Mouse (Mus musculus) embryonic facial prominence, embryonic 11.5 days (tissue): ENCODE results near the gene Adamtsl4. TPM values are rescaled to one million over a fixed set of nuclear protein-coding genes. Genes with fewer than 3 reads are reported as not detected.

Source experiments
- ATAC-seq: fragments of 200-750 bp; cut with Nextera tagmentation; replicated peaks from 2 replicates; pipeline ENCODE4 v1.8.0; 2017; ENCODE audit warnings: low read depth; ENCODE audit not compliant: insufficient number of reproducible peaks, low FRiP score, low TSS enrichment
- DNase-seq: peaks from one replicate; pipeline ENCODE4 v3.0.0-alpha.2; 2015; ENCODE audit warnings: low spot score
- H3K27ac ChIP-seq: fragments of 300-500 bp; sonication (generic); replicated peaks from 2 replicates; pipeline ENCODE4 v1.5.1; 2014; ENCODE audit warnings: mild to moderate bottlenecking, low read depth, low read length, control low read depth
- H3K27me3 ChIP-seq: fragments of 300-500 bp; sonication (generic); 2 replicates; pipeline ENCODE4 v1.6.1; 2014; ENCODE audit warnings: mild to moderate bottlenecking, low read length, moderate library complexity, mixed read lengths; ENCODE audit not compliant: control insufficient read depth, insufficient read depth
- H3K36me3 ChIP-seq: fragments of 300-500 bp; sonication (generic); replicated peaks from 2 replicates; pipeline ENCODE4 v1.6.1; 2014; ENCODE audit warnings: low read depth, mild to moderate bottlenecking, low read length, moderate library complexity, mixed read lengths; ENCODE audit not compliant: control insufficient read depth, insufficient read depth
- H3K4me1 ChIP-seq: fragments of 300-500 bp; sonication (generic); 2 replicates; pipeline ENCODE4 v1.6.1; 2014; ENCODE audit warnings: low read length, mixed read lengths; ENCODE audit not compliant: control insufficient read depth, insufficient read depth
- H3K4me2 ChIP-seq: fragments of 300-500 bp; sonication (generic); 2 replicates; pipeline ENCODE4 v1.6.1; 2014; ENCODE audit warnings: low read depth, mild to moderate bottlenecking, control low read depth, low read length, moderate library complexity
- H3K4me3 ChIP-seq: fragments of 300-500 bp; sonication (generic); 2 replicates; pipeline ENCODE4 v1.5.1; 2014; ENCODE audit warnings: low read depth, low read length, control low read depth
- H3K9ac ChIP-seq: fragments of 300-500 bp; sonication (generic); replicated peaks from 2 replicates; pipeline ENCODE4 v1.6.1; 2014; ENCODE audit warnings: mild to moderate bottlenecking, control low read depth, low read length
- H3K9me3 ChIP-seq: fragments of 300-500 bp; sonication (generic); replicated peaks from 2 replicates; pipeline ENCODE4 v1.6.1; 2016; ENCODE audit warnings: mild to moderate bottlenecking, low read length, inconsistent platforms, mixed read lengths; ENCODE audit not compliant: control insufficient read depth
- WGBS: fragments of 180-500 bp; shearing (Covaris S2); extraction: QIAGEN DNeasy Blood & Tissue Kit; methylation state at CpG from one replicate; pipeline ENCODE4 v1.1.7; 2014; 5-methylcytosine and 5-hydroxymethylcytosine counted together
- polyA plus RNA-seq: library from polyadenylated mRNA; unstranded; fragments of >200 nt; fragmentation: Nextera tagmentation; extraction: Ambion mirVana; gene quantifications from 2 replicates; pipeline ENCODE4 v1.2.1, GENCODE M21; 2014

Adamtsl4 gene
- polyA plus RNA-seq, 1 experiment from 2014 or later: 0.55 TPM

DNA sequence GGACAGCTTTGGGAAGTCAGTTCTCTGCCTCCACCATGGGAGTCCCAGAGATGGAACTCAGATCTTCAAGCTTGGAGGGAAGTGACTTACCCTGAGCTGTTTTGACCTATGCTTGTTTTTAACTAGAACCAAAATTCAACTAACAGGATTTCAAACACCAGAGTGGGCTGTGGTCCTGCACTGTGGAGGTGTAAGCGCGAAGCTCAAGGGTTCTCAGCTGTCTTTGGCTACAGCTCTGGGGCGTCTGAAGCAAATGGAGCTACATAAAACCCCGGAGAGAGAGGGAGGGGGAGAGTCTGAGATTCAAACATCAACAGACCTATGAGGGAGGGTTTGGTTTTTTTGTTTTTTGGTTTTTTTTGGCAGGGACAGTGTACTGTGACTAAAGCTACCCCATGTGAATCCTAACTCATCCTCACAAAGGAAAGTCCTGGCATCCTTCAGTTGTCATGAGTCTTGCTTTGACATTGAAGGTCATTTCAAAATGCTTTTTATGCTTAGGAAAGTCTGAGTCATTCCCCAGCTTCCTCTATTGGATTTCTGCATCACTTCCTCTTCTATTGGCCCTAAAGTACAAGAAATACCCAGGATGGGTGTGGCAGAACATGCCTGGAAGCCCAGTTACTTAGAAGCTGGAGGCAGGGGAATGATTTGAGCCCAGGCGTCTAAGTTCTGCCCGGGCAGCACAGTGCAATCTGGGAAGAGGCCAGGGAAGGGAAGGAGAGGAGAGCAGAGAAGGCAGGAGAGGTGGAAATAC lies 37.3 kb downstream of the Adamtsl4 start:
- H3K4me1 ChIP-seq: 0 out of 2 replicates have a peak, but pooled peaks cover 2% of the 10 kb centered on the region
- H3K36me3 ChIP-seq: no peaks in the 10 kb centered on the region
- no peak overlapping the region for H3K4me2 ChIP-seq
- no peak overlapping the region for H3K27ac ChIP-seq
- 76% methylated on average over 6 of the region's 6 CpGs for WGBS
- H3K9ac ChIP-seq: no peak overlapping the region
- no peaks in the 10 kb centered on the region for H3K9me3 ChIP-seq
- H3K27me3 ChIP-seq: no peaks in the 10 kb centered on the region
- no peak overlapping the region for H3K4me3 ChIP-seq
- no peak for ATAC-seq
- DNase-seq: no peak

DNA sequence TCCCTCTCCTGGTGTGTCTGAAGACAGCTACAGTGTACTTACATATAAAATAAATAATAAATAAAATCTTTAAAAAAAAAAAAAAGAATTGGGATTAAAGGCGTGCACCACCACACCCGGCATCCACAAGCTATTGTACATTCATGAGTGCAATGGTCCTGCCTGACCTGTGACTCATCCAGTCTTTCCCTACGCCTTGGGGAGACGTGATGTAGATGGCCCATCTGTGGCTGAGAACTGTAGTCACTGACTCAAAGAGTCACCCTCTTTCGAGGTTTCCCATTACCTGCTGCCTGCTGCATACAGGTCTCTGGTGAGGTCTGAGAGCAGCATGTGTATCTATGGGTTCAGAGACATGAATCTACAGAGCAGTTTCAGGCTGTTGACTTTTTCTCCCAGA lies 39.7 kb downstream of the Adamtsl4 start:
- H3K9me3 ChIP-seq: no peaks in the 10 kb centered on the region
- no peak overlapping the region for H3K27ac ChIP-seq
- H3K27me3 ChIP-seq: no peaks in the 10 kb centered on the region
- H3K4me2 ChIP-seq: no peak overlapping the region
- no peaks in the 10 kb centered on the region for H3K4me1 ChIP-seq
- no peak for DNase-seq
- H3K9ac ChIP-seq: no peak overlapping the region
- ATAC-seq: no peak
- 97% methylated on average over 5 of the region's 5 CpGs for WGBS
- no peaks in the 10 kb centered on the region for H3K36me3 ChIP-seq
- no peak overlapping the region for H3K4me3 ChIP-seq

DNA sequence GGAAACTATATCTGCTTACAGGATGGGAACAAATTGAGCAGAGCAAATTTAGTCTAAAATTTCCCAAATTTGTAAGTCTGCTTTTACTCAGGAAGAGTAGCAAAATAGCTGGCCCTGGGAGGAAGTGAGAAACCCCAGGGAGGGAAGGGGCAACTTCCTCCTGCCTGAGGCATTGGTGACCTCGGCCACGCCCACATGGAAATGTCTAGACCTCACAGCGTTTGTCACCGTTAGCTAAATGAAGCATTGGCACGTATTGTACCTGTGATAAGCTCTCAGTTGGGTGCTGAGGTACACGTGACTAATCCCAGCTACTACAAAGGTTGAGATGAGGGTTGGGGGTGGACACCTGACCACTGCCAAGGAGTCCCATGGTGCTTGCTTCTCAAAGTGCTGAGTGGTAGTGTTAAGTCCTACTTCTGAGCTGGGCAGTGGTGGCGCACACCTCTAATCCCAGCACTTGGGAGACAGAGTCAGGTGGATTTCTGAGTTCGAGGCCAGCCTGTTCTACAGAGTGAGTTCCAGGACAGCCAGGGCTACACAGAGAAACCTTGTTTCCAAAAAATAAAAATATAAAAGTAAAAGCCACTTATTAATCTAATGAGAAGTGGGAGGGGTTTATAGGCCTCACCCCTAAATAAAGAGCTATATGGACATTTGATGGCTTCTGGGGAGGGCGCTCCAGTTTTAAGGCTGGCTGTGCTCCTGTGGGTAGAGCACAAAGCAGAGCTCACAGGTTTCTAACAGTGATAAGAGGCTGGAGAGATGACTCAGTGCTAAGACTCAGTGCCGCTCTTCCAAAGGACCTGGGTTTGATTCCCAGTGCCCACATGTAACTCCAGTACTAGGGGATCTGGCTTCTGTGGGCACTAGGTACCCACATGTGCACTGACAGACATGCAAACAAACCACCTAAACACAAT lies 42.1 kb downstream of the Adamtsl4 start:
- Histone ChIP-seq H3K36me3 (no peaks in the 10 kb centered on the region), H3K4me3 (no peak overlapping the region), H3K9me3 (no peaks in the 10 kb centered on the region), H3K4me1 (no peaks in the 10 kb centered on the region), H3K27me3 (no peaks in the 10 kb centered on the region), H3K27ac (no peak overlapping the region), H3K4me2 (no peak overlapping the region), H3K9ac (no peak overlapping the region)
- DNase-seq (no peak), ATAC-seq (no peak)
- 61% methylated on average over 10 of the region's 10 CpGs for WGBS

DNA sequence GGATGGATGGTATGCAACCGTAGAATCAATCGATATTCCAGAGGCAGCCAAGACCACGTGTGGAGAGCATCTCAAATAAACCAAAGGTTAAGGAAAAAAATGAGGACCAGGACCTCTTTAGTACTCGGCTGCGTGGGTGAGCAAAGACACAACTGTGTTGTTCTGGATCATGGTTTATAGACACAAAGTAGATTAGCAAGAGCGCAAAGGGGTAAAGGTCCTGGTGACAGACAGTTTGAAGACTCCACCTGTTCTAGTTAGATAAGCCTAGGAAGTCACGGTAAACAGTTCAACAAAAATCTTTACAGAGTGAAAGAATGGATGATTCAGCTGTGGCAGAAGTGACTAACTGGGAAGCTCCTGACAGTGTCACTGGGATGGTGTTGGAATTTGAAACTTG lies 44.6 kb downstream of the Adamtsl4 start:
- Histone ChIP-seq H3K27me3 (no peaks in the 10 kb centered on the region), H3K9ac (no peak overlapping the region), H3K4me1 (no peaks in the 10 kb centered on the region), H3K36me3 (no peaks in the 10 kb centered on the region), H3K4me3 (no peak overlapping the region), H3K4me2 (no peak overlapping the region), H3K27ac (no peak overlapping the region), H3K9me3 (no peaks in the 10 kb centered on the region)
- ATAC-seq (no peak), DNase-seq (no peak)
- 90% methylated on average over 7 of the region's 7 CpGs for WGBS

DNA sequence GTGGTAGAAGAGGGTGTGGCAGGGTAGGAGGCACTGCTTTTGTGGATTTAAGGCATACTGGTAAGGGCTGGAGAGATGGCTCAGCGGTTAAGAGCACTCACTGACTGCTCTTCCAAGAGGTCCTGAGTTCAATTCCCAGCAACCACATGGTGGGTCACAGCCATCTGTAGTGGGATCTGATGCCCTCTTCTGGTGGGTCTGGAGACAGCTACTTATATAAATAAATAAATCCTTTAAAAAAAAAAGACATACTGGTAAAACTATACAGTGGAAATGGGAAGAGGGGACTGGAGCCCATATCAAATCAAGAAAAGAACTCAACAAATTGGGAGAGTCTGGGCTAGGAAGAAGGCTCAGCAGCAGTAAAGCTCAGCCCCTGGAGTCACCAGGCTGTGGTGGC lies 48.0 kb downstream of the Adamtsl4 start:
- Histone ChIP-seq H3K36me3 (no peaks in the 10 kb centered on the region), H3K4me3 (no peak overlapping the region), H3K27me3 (no peaks in the 10 kb centered on the region), H3K4me1 (no peaks in the 10 kb centered on the region), H3K9ac (no peak overlapping the region), H3K9me3 (no peaks in the 10 kb centered on the region), H3K27ac (no peak overlapping the region), H3K4me2 (no peak overlapping the region)
- 89% methylated on average over 1 of the region's 1 CpGs for WGBS
- DNase-seq: no peak
- no peak for ATAC-seq

DNA sequence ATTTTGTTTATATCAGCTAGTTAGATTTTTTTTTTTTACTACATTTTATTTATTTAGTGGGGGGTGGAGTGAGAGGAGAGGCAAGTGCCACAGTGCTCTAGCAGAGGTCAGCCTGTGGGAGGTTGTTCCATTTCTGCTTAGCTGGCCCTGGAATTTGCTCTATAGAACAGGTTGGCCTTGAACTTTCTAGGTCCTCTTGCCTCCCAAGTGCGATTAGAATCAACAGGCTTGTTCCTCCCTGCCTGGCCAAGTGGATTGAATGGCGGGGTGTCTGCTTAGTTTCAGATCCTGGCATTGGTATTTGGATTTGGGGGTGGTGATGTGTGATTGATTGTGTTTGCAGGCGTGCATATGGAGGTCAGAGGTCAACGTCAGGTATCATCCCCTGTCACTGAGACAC lies 51.6 kb downstream of the Adamtsl4 start:
- Histone ChIP-seq H3K4me1 (no peaks in the 10 kb centered on the region), H3K9ac (no peak overlapping the region), H3K9me3 (no peaks in the 10 kb centered on the region), H3K36me3 (no peaks in the 10 kb centered on the region; the same call in 1 of the 2 replicates), H3K27me3 (no peaks in the 10 kb centered on the region), H3K4me2 (no peak overlapping the region), H3K4me3 (no peak overlapping the region), H3K27ac (no peak overlapping the region)
- DNase-seq (no peak), ATAC-seq (no peak)
- 85% methylated on average over 4 of the region's 4 CpGs for WGBS

DNA sequence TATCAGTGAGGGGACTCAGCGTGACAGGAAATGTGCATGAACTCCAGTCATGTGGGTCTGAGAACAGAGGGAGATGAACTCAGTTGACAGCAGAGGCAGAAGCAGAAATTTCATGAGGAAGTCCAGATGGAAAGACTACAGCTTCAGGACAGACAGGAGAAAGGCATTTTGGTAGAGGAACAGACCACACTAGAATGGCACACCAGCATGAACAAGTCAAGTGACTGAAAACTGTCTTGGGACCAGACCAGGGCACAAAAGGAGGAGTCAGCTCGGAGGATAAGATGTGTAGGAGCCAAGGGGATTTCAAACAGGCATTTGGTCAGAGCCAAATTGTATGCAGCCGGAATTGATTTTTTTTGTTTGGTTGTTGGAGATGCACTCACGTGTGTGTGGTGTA lies 52.1 kb downstream of the Adamtsl4 start:
- ATAC-seq (no peak), DNase-seq (no peak)
- Histone ChIP-seq H3K4me3 (no peak overlapping the region), H3K9ac (no peak overlapping the region), H3K9me3 (no peaks in the 10 kb centered on the region), H3K27me3 (no peaks in the 10 kb centered on the region), H3K36me3 (no peaks in the 10 kb centered on the region; the same call in 1 of the 2 replicates), H3K4me1 (no peaks in the 10 kb centered on the region), H3K27ac (no peak overlapping the region), H3K4me2 (no peak overlapping the region)
- WGBS: 77% methylated on average over 4 of the region's 4 CpGs
